Mouse (Mus musculus) E14TG2a.4 (cell line): Measurements from ENCODE around the gene Ip6k3.
A peak's percentile ranks its signal among the peaks of the same experiment; 100 is the strongest.

Experiments
- H3K27me3 ChIP-seq: 2 replicates; pipeline ENCODE4 v1.6.1; 2014; ENCODE audit warnings: low read length, control low read depth; ENCODE audit not compliant: insufficient read depth
- H3K36me3 ChIP-seq: 2 replicates; pipeline ENCODE4 v1.6.1; 2014; ENCODE audit warnings: low read length, control low read depth; ENCODE audit not compliant: insufficient read depth
- H3K4me1 ChIP-seq: replicated peaks from 2 replicates; pipeline ENCODE4 v1.6.1; 2014; ENCODE audit warnings: low read depth, low read length, control low read depth
- H3K4me3 ChIP-seq: replicated peaks from 2 replicates; pipeline ENCODE4 v1.5.1; 2014; ENCODE audit warnings: mild to moderate bottlenecking, low read length
- H3K9me3 ChIP-seq: 2 replicates; pipeline ENCODE4 v1.6.1; 2014; ENCODE audit warnings: low read length, control low read depth
- CTCF ChIP-seq: conservative IDR thresholded peaks from 2 replicates; pipeline ENCODE4 v1.5.1; 2014; ENCODE audit warnings: low read length
- NANOG ChIP-seq: IDR thresholded peaks from 2 replicates; pipeline ENCODE4 v1.6.1; 2014; ENCODE audit warnings: borderline replicate concordance, low read length, mixed read lengths
- POU5F1 ChIP-seq: IDR thresholded peaks from 2 replicates; pipeline ENCODE4 v1.6.1; 2014; ENCODE audit warnings: low read length, borderline replicate concordance

Gene Ip6k3

DNA sequence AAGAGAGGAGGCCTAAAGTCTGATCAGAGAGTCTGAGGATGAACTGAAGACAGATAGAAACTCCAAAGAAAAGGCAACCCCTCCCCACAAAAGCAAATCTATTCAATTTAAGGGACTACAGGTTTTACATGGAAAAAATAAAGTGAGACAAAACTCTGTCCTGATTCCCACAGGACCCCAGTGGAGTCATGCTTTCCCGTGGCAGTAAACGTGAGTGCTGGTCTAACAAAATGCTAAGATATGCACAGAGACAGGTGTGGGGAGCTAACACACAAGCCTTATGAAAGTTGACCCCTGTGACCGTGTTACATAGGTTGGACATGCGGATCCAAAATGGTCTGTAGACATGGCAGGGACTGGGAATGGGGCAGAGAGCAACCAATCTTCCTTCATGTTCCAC lies 9.2 kb upstream of the Ip6k3 start:
- no peak for TF ChIP-seq NANOG
- TF ChIP-seq CTCF: no peak
- no peak for TF ChIP-seq POU5F1
- peaks cover 51% of the 10 kb centered on the region for H3K4me1 ChIP-seq
- H3K4me3 ChIP-seq: no peak overlapping the region
- H3K27me3 ChIP-seq: peaks cover 7% of the 10 kb centered on the region
- H3K9me3 ChIP-seq: no peaks in the 10 kb centered on the region
- H3K36me3 ChIP-seq: no peaks in the 10 kb centered on the region

DNA sequence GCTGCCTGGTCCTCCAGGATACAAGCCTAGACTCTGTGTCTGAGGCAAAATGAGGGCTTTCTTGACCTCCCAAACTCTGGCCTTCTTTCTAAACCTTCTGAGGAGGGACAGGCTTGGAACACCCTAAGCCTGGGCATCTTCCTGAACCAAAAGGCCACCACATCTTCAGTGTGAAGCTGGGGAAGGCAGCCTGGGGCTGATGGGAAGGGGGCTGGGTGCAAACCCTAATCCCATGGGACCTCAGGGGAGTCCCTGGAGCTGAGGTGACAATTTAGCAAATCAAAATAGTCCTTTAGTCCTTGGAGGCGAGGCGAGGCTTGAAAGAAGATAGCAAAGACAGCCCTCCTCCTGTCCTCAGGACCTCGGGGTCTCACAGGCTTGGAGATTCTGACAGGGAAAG lies 8.7 kb upstream of the Ip6k3 start:
- H3K36me3 ChIP-seq: no peaks in the 10 kb centered on the region
- H3K9me3 ChIP-seq: no peaks in the 10 kb centered on the region
- peaks cover 47% of the 10 kb centered on the region for H3K4me1 ChIP-seq
- H3K4me3 ChIP-seq: no peak overlapping the region
- no peak for TF ChIP-seq NANOG
- no peak for TF ChIP-seq CTCF
- TF ChIP-seq POU5F1: no peak
- H3K27me3 ChIP-seq: peaks cover 7% of the 10 kb centered on the region

DNA sequence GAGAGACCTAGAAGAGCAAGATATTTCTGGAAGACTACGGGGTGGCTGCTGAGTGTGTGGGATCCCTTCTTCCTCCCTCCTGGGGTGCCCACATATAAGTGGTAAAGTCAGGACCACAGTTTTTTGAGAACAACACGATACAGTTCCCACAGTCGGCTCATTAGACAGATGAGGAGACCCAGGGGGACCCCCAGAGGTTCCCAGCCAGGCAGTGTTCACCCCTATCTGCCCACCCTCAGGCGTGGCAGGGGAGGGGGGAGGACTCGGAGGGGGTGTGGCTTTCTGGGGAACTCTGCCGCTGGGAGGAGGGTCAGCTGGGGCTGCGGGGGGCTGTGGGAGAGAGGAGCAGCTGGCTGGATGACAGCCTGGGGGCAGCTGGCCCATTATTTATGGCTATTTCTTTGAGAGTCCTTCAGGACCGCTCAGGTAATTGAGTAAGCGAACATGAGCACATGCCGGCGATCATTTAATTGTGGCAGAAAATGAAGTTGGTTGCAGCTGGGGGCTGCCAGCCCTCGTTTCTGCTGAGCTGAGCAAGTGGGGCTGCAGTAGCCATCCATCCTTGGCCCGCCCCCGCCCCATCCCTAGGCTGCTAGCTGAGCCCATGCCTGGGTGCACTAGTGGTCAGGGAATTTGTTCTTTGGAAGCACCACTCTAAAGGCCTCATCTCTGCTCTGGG lies 7.7 kb upstream of the Ip6k3 start:
- Histone ChIP-seq H3K4me1 (peaks cover 44% of the 10 kb centered on the region), H3K36me3 (no peaks in the 10 kb centered on the region), H3K9me3 (no peaks in the 10 kb centered on the region), H3K4me3 (peak overlapping the region; percentile 26; the same call in 1 of the 2 replicates), H3K27me3 (peaks cover 5% of the 10 kb centered on the region)
- TF ChIP-seq CTCF (no peak), NANOG (no peak), POU5F1 (no peak)

DNA sequence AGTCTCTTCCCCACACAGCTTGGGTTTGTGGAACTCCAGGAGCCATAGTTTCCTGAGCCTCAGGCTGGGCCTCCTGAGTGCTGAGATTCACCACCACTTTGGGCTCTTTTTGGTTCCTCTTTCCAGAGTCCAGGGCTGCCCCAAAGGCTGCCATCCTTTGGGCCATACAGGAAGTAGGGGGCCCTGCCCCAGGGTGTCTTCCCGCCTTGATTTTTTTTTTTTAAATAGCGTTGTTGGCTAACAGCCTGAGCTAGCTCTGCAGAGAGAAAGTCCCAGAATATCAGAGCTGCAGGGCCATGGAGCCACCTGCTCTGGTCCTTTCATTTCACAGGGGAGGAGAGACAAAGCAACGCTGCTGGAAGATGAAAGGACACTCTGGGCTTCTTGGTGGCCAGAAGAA lies 6.1 kb upstream of the Ip6k3 start:
- no peak for TF ChIP-seq NANOG
- TF ChIP-seq POU5F1: no peak
- no peak for TF ChIP-seq CTCF
- Histone ChIP-seq H3K36me3 (no peaks in the 10 kb centered on the region), H3K9me3 (no peaks in the 10 kb centered on the region), H3K4me1 (peaks cover 28% of the 10 kb centered on the region), H3K27me3 (peaks cover 5% of the 10 kb centered on the region), H3K4me3 (no peak overlapping the region)

DNA sequence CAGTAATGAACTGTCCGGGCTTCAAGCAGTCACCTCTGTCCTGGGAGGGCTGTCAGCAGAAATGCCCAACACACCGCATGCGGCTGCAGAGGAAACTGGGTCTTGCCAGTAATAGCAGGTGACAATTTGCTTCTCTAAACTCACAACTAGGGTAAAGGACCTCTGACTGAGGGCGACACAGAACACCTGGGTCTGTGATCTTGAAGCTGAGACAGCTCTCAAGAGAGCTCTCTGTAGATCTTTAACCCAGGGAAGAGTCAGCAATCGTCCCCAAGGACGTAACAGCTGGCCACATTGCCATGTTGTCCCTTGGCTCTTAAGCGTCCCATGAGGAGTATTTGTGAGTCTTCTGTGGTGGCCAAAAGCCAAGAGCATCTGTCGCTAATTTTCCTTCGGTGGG lies 4.9 kb upstream of the Ip6k3 start:
- H3K27me3 ChIP-seq: peaks cover 7% of the 10 kb centered on the region
- H3K36me3 ChIP-seq: no peaks in the 10 kb centered on the region
- H3K9me3 ChIP-seq: no peaks in the 10 kb centered on the region
- peaks cover 22% of the 10 kb centered on the region for H3K4me1 ChIP-seq
- TF ChIP-seq POU5F1 (no peak), NANOG (no peak), CTCF (no peak)
- no peak overlapping the region for H3K4me3 ChIP-seq

DNA sequence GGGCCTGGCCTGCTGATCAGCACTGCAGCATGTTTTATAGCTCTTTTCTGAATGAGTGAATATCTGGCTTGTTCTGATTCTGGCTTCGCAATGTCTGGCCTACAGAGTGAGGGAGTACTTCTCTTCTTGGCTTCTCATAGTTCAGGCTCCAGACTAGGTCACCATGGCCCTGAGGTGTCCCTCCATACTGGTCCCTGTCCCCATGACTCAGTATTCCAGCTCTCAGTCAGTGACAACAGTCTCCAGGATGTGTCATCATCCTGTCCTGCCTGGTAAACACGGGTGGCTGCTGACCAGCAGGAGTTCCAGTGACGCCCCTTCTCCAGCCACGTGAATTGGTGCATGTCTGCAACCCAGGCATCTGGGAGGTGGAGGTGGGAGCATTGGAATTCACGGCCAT lies 3.5 kb upstream of the Ip6k3 start:
- H3K27me3 ChIP-seq: peaks cover 6% of the 10 kb centered on the region
- H3K4me1 ChIP-seq: peaks cover 19% of the 10 kb centered on the region
- TF ChIP-seq CTCF: no peak
- TF ChIP-seq POU5F1: no peak
- TF ChIP-seq NANOG: no peak
- no peak overlapping the region for H3K4me3 ChIP-seq
- no peaks in the 10 kb centered on the region for H3K9me3 ChIP-seq
- no peaks in the 10 kb centered on the region for H3K36me3 ChIP-seq

DNA sequence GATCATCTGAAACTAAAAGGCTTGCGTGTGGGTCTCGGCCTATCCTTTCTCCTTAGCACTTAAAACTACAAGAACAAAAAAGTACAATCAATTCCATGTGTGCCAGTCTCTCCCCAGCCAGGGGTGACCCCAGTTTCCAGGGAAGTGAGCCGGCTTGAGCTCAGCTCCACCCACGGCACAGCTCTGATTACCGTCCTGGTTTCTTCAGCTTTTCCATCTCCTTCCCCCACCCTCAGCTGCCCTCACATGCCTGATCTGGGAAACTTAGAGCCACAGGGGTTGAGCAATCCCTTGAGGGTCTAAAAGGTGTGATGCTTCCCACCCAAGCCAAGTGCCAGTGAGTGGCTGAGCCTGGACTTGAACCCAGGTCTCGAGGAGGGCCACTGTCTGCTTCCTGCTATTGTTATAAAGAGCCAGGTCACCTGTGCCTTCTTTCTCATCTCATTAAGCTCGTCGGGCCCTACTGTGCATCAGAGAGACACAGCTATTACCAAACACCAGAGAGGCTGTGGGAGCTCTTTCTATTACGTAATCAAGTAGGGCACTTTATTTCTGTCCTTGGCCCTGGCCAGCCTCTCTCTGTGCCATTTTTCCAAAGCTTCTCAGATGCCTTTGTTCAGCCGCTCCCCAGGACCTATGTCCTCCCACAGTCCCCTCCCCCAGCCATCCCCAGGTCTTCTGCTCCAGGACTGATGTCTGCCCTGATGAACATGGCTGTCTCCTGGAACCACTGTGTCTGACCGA lies 2.5 kb upstream of the Ip6k3 start:
- Histone ChIP-seq H3K4me3 (no peak overlapping the region), H3K9me3 (no peaks in the 10 kb centered on the region), H3K27me3 (peaks cover 3% of the 10 kb centered on the region; the same call in 1 of the 2 replicates), H3K4me1 (peaks cover 9% of the 10 kb centered on the region), H3K36me3 (no peaks in the 10 kb centered on the region)
- no peak for TF ChIP-seq CTCF
- TF ChIP-seq NANOG: no peak
- TF ChIP-seq POU5F1: no peak

DNA sequence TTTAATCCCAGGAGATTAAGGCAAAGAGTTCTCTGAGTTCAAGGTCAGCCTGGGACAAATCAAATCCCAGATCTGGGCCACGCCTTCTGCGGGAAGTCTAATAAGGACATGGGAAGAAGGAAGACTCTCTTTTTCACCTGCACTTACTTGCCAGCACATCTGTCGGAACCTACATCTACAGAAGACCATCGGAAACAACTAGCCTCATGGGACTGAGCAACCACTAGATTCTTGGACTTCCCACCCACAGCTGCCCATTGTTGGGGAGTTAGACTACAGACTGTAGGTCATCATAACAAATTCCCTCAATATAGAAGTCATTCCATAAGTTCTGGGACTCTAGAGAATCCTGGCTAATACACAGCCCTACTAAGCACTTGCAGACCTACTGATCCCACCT lies 974 bp upstream of the Ip6k3 start:
- H3K4me3 ChIP-seq: no peak overlapping the region
- H3K27me3 ChIP-seq: peaks cover 3% of the 10 kb centered on the region; the same call in 1 of the 2 replicates
- peaks cover 5% of the 10 kb centered on the region; the same call in 1 of the 2 replicates for H3K4me1 ChIP-seq
- no peaks in the 10 kb centered on the region for H3K9me3 ChIP-seq
- TF ChIP-seq NANOG: no peak
- TF ChIP-seq POU5F1: no peak
- TF ChIP-seq CTCF: no peak
- H3K36me3 ChIP-seq: no peaks in the 10 kb centered on the region
